Mouse (Mus musculus) c-Kit-positive CD71-positive TER-119-negative erythroid progenitor cells, embryonic 14.5 days (primary cell): ENCODE data around the gene Parp6.

Experiments used
- DNase-seq: peaks from one replicate; pipeline ENCODE4 v3.0.0-alpha.2; 2013; ENCODE audit warnings: low read depth

Parp6 gene

DNA sequence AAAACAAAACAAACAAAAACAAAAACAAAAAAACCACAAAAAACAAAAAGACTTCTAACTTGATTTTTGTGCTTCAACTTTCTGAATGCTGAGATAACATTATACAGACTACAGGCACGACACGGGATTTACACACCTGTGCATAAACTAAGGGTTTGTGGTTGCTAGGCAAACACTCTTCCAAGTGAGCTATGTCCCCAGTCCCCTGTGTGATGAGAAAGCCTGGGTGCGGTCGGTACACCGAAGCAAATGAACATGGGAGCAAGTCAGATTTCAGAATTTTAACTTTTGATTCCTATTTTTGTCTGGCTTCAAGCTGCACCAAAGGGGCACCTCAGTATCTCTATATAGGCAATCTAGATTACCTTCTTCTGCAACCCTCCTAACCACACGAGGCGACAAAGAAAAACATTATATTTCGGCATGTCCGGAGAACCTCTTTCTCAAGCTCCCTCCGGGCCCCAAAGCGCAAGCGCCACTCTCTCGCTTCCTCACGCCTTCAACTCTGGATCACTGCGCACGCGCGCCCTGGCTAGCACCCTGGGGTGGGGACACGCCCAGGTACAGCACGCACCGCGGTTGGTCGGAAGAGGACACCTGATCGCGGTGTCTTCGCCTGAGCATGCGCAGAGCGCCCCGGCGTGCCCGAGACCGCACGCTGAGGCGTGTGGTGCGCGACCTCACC lies at the start of gene Parp6:
Gene Parp6, plus strand, starts transcription at position 663 of the 685 bp plus-strand sequence.
- peak; percentile 98 for DNase-seq

DNA sequence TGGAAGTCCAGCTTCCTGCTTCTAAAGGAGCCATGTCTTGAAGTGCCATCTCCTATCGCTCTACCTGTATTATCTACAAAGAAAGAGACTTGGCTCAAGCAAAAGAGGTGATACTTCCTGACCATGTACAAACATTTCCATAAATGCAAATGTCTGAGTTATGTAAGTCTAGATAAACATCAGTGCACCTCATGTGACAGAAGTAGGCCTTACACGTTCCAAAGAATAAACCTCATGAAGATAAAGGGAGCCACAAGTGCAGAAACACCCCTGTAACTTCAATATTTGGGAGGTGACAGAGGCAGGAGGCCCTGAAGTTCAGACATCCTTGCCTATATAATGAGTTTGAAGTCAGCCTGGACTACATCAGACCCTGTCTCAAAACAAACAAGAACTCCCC lies 45.2 kb upstream of the Parp6 start:
- no peak for DNase-seq

DNA sequence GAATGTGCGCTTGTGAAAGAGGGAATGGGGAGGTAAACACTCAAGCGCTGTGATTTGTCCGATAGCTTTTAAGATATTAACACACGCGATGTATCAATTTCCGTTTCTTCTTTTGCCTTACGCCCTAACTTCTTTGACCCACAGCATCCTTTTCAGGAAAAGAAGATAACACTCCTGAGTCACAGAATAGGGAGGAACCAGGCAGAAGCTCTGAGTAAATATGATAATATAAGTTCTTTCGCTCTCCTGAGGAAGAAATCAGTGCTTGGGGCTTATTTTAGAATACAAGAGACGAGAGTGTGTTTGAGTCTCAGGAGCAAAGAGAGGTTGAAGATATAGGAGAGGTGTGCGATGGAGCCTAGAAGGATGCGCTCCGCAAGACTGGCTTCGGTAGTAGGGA lies 39.7 kb upstream of the Parp6 start:
- DNase-seq, result no peak

DNA sequence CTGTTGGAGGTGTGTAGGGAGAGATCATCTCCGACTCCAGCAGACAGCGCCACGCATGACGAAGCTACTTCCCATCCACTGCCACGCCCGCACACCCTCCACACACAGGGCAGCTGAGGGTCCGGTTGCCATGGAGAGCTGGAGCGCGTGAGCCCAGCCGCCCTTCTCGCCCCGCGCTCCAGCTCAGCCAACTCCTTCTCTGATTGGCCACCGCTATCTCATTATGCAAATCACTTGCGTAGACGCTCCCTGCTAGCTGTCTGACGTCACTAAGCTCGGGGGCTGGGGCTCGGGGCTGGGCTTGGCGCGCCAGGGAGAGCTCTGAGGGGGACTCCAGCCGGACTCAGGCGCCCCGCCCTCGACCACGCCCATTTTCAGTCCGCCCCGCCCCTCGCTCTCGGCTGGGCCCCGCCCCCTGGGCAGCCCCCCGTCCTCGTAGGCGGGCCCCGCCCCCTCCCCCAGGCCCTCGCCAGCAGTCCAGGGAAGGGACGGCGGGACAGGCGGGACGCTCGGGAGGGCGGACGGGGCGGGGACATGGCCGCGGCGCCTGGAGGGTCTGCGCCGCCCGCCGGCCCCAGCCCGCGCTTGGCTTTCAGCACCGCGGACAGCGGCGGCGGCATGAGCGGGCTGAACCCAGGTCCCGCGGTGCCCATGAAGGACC lies 39.1 kb upstream of the Parp6 start, which contains the start of gene Celf6:
Gene Celf6, plus strand, starts transcription at position 74 of the 661 bp plus-strand sequence.
- DNase-seq, result peak; percentile 91

DNA sequence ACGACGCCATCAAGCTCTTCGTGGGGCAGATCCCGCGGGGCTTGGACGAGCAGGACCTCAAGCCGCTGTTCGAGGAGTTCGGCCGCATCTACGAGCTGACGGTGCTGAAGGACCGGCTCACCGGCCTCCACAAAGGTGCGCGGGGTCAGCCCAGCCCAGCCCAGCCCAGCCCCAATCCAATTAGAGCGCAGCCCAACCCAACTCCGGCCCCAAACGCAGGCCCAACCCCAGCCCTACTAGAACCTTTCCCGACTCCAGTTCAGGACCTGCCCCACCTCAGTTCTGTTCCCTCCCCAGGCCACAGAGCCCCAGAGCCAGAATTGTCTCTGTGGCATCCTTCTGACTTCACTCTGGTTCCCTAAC lies 38.6 kb upstream of the Parp6 start:
- DNase-seq, result no peak

DNA sequence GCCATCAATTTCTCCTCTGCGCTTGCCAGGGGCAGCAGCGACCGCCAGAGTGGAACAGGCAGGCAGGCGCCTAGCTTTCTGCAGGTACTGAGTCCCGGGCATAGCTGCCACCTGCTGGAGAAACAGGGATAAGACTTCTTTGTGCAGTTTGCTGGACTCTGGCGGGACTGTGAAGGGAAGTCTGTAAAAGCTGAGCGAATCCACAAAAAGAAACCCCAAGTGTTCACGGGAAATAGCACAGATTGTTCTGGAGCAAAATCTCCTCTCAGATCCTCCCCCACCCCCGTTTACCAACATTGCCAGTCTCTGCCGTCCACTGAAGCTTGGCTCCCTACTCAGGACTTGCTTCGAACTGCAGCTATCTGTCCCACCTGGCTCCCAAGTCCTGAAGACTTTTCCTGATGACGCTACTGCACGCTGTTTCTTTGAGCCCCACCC lies 32.2 kb upstream of the Parp6 start:
- peak; percentile 19 for DNase-seq

DNA sequence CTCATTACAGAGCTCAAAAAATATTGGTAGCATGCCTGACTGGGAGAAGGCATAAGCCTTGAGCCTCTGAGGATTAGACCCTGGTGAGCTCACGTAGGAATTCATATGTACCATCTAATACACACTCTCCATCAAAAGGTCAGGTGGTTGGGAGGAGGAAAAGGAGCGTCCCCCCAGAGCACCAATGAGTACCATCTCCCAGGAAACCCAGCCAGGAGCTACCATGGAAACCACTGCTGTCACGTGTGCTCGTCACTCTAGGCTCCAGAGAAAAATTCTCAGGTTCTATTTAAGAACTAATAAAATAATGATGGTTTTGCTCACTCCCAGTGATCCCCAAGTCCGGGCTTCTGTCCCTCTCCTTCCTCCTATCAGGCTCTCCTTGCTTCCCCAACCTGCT lies 28.8 kb upstream of the Parp6 start:
- no peak for DNase-seq

DNA sequence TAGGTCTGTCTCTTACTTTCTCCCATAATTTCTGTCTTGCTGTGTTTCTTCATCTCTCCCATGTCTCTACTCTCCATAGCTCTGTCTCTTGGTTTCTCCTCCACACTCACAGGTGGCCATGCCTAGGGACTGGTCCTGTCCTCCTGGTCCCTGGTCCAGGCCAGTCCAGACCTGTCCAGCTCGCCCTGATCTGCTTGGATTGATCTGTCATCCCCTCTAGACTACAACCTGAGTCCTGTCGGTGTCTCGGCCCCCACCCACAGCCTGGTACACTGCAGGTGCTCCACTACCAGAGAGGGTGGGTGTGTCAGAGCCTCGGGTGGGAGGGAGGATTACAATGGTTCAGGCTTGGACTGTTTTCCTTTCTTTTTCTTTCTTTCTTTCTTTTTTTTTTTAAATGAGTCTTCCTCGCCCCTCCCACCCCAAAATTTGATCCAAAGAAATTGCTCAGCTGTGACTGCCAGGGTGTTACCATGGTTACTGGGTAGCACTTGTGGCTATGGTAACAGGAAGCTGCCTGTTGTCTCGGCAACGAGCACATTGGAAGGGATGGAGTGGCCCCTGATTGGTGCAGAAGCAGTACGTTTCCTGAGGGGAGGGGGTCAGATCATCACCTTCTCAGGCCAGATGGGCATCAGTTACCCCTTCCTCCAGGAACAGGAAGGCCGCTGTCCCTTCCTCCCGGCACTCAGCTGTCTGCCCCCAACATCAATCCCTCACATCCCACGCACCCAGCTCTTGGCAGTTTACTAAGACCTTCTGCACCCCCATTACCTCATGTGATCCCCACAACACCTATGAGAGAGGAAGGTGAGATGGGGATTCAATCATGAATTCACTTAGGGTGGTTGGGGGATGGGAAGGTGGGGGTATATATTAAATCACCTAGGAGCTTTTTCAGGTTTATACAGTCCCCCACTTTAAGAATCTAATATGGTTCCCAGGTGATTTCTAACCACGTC lies 28.1 kb upstream of the Parp6 start:
- DNase-seq, result no peak

DNA sequence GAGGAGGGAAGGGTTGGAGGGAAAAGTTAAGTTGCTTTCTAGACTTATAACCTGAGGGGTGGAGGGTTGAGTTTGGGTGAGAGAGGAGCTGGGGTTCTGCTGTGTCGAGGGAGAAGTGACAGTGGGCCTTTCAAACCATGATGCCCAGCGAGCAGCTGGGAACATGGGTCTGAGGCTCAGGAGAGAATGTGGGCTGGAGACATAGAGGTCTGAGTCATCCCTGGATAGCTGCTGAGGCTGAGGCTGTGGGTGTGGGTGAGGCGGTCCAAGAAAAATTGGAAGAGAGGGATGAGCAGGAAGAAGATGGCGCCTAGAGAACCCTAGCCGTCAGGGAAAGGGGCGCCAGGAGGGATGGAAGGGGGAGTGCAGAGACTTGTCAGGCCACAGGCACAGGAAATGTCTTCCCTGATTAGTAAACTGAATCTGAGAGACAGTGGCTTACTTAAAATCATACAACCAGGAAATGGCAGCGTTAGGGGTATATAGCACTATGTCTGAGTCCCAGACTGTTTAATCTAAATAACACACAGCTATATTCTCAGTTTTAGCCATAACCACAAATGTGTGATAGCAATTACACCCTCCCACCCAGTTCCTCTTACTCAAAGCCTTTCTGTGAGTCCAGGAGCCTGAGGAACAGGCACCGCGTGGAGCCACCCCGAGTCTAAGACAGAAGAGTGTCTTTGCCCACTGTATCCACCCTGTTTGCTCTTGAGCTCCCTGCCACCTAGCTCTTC lies 27.2 kb upstream of the Parp6 start:
- DNase-seq, result no peak

DNA sequence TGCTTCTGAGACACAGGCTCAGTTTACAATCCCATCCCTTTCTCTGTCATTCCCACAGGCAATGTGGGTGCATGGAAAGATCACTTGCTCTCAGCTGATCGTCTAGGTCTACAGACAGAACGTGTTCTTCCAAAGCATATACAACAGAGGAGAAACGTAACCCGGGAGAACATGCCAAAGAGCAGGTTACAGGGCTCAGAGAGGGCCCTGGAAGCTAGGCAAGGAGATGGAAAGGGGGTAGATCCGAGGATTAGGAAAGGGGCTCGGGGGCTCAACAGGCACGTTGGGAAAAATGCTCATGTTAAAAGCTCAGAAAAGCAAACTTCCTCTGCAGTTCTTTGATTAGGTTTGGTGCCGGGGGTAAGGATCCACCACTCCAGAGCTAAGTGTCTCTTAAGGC lies 15.4 kb upstream of the Parp6 start:
- no peak for DNase-seq

DNA sequence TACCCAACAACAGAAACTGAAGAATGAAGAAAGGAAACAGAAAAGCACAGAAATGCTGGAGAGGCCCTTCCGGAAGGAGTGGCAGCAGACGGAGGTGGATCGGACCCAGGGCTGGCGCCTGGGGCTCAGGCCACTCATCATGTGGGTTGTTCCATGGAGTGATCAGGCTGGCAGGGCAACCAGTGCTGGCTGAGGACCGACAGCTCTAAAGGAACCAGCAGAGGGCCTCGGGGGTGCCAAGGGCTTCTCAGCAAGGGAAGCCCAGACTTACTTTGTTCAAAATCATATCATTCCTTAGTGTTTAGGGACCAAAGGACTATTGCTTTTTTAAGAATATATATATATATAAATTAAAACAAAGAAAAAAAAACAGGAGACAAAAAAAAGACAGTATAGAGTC lies 11.1 kb upstream of the Parp6 start:
- no peak for DNase-seq

DNA sequence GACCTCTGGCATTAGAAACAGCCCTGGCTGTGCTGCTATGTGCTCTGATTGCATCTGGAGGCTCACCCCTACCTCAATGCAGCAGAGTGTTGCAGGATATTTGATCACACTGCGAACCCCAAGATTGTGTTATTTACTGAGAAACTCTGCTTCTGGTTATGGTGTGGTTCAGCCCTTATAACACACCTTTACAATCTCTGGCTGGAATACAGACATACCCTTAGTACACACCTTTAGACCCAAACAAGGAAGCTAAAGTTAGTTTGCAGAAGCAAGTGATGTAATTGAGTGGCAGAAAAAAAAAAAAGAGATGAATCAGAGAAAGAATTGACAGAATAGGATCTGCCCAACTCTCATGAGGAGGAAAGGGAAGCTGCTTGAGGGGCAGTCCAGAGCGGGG lies 6.1 kb upstream of the Parp6 start:
- no peak for DNase-seq

DNA sequence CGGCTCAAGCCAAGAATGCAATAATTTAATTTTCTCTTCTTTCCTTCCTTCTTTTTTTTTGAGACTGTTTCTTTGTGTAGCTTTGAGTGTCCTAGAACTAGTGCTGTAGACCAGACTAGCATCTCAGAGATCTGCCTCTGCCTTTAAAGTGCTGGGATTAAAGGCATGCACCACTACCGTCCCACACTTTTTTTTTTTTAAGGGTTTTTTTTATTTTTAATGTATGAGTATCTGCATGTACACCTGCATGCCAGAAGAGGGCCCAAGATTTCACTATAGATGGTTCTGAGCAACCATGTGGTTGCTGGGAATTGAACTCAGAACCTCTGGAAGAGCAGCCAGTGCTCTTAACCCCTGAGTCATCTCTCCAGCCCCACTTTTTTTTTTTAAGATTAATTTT lies 1.3 kb upstream of the Parp6 start:
- DNase-seq, result no peak

DNA sequence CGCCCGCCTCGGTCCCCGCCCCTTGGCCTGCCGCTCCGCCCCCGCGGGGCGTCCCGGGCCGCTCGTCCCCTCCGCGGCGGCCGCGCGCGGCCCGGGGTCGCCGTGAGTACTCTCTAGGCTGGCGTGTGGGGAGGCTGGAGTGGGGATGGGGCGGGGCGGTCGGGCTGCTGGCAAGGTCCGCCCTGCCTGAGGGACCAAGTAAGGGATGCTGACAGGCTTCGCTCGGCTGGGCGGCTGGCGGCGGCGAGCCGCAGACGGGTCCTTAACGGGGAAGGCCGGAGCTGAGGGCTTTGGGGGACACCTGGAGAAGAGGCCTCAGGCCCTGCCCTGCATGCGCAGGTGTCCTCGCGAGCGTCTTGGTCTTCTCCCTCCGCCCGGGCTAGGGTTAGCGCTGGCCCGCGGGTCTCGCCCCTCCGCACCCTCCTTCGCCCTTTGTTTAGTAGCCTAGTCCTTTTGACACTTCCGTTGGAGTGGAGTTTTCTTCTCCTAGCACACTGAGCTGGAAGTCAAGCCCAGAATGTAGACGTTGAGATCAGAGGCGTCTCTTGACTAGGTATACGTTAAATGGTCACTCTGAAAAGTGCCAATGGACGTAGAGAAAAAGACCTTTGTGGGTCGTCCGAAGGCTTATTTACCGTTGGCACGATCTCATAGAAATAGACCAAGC lies 356 bp downstream of the Parp6 start:
- no peak for DNase-seq

DNA sequence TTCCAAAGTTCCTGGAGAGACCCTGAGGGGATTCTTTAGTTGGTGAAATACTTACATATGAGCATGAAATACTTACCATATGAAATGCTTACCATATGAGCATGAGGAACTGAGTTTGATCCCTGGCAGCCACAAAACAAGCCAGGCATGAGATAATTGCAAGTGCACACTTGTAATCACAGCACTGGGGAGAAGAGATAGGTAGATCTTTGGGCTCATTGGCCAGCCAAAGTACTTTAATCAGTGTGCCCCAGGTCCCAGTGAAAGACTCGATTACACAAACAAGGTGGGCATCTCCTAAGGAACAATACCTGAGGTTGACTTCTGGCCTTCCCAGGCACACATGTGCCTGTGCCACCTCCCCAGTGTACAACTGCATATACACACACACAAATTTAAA lies 21.3 kb downstream of the Parp6 start:
- DNase-seq, result no peak

DNA sequence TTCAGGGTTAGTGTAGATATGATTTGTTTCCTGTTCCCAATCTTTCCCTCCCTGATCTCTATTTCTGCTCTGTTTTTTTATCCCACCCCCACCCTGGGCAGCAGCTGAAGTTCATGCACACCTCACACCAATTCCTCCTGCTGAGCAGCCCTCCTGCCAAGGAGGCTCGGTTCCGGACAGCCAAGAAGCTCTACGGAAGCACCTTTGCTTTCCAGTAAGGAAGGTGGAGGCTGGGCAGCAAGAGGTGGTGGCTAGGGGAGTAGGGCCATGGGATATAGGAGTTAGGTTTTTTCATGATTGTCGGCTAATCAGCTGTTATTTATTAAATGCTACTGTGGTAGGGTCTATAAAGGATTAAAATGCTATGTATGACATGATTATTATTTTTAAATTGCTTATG lies 22.9 kb downstream of the Parp6 start:
- DNase-seq, result no peak

DNA sequence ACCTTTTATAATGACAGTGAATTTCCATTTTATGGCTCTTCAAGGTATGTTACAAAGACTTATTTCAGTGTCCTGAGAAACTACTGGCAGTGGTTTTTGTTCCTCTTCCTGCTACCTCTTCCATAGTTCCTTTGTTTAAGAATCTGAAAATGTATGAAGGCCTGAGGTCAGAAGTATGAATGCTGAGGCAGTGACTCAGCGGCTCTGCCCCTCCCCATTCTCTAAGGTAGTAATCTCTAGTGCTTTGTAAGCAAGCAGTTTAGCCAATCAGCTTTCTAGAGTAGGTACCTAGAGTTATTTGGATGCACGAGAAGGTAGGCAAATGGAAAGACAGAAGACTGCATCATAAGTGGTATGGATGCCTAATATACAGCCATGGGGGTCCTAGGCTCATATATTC lies 24.2 kb downstream of the Parp6 start:
- no peak for DNase-seq

DNA sequence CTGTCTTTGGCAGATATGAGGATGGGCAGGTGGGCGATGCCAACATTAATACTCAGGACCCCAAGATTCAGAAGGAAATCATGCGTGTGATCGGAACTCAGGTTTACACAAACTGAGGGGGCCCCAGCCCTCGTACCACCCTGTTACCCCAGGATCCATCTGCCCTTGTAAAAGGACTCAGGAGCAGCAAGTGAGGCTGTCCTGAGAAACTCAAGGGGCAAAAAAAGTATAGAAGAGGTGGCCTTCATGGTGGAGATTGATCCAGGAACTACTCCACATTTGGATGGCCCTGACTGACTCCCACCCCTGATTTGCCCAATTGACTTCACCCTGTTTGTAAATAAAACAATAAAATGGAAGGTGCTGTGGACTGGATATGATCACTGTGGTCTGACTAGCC lies 32.8 kb downstream of the Parp6 start:
- DNase-seq, result no peak

DNA sequence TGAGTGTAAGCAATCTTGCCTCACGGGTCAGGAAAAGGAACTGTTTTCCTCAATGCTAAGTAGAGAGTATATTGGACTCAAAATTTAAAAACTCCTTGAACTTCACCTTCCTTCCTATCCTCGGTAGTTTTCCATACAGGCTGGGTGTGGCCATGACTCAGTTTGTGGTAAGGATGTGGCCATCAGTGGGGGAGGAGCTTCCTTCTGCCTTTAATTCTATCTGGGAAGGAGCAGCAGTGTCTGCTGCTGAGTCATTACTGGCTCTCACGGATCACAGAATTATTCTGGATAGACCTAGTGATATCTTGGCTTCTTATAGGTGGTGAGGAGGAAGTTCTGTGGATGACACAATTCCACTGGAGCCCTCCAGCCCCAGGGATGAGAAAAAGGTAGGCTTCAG lies 36.3 kb downstream of the Parp6 start:
- no peak for DNase-seq

DNA sequence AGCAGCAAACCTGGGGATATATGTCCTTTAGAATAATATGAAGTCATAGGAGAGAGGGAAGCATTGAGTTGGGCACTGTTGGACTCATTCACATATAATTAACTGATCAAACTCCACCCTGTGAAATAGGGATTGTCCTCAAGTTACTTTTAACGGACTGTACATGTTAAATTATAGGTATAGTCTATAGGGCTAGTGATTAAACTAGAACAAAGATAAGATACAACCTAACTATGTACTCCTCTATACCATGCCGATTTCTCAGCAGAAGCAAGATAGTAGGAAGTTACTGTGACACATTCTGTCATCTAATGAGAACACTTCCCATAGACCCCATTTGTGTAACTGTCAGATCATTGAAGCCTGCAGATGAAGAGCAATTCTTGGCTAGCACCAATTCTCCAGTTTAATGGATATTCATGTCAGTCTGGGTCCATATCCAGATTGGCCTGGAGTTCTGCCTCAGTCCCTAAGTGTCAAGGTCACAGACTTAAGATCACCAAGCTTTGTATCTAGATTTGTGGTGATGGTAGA lies 37.4 kb downstream of the Parp6 start:
- DNase-seq, result no peak

DNA sequence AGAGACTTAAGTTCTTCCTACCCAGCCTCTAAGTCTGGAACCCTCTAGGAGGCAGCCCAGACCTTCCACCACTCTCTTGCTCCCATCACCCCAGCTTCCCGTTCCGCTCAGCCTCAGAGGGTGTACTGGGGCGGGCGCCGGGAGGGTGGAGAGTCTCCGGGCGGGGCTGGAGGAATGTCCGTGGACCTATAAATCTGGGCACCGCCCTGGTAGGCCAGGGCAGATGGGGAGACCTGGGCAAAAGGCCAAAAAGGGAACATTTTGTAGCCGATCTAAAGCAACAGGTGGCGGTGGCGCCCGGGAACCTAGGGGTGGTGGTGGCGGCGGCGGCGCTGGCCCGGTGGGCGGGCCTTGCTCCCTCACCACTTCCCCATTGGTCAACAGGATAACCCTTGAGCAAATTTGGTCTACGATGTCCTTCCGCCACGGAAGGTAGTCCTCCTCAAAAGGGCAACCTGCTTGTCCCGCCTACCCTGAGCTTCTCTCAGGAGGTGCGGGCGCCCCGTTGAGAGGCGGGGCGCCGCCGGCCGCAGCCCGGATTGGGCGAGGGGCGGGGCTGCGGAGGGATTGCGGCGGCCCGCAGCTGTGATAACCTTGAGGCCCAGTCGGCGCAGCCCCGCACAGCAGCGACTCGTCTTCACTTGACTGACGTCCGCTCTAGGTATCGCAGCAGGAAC lies 39.0 kb downstream of the Parp6 start, which contains the start of gene Pkm:
Gene Pkm, plus strand, starts transcription at position 411 of the 677 bp plus-strand sequence.
- peak; percentile 82 for DNase-seq
